Mouse (Mus musculus) testis, adult 2 months (tissue): Measurements from ENCODE around the gene Lix1.

ENCODE experiments used
- CTCF ChIP-seq: fragments of 200-500 bp; IDR thresholded peaks from 2 replicates; pipeline ENCODE4 v1.5.1; 2012; ENCODE audit warnings: low read depth, mild to moderate bottlenecking, inconsistent platforms, low read length, moderate library complexity; ENCODE audit not compliant: control insufficient read depth, insufficient read depth, insufficient replicate concordance
- POLR2A ChIP-seq: fragments of 200-500 bp; IDR thresholded peaks from 2 replicates; pipeline ENCODE4 v1.6.1; 2012; ENCODE audit warnings: low read depth, mild to moderate bottlenecking, inconsistent platforms, low read length, moderate library complexity; ENCODE audit not compliant: control insufficient read depth

DNA sequence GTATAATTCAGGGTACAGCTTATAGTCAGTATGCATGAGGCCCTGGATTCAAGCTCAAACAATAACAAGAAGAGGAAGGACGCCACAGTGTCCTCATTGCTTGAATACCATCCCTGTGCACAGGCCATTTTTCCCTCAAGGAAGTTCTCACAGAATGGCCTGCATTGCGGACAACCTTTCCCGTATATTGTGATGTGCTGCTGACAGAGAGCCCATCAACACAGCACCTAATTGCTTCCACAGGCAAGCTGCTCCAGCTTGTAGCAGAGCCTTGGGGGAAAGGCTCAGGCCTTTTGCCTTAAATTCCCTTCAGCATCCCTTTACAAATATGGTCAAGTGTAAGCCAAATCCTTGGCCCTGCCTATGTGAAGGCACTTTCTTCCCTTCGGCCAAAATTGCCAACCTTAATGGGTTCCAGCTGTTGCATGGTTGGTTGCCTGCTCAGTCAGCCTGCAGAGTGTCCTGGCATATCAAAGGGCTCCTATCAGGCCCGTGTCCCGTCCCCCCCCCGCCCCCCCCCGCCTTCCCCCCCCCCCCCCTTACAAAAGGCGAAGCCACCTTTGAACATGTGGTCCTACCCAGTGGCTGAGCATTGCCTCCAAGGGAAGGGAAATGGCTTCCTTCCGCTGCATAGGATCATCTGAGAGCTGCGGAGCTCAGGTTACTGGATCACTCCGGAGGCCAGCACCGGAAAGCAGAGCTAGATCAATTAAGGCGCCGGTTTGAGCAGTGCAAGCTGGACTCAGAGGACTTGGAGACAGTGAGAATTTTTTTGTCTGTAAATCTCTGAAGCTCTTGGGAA lies 88.5 kb downstream of the Lix1 start:
- TF ChIP-seq CTCF (no peak), POLR2A (no peak)
